In the genomic region with DNA sequence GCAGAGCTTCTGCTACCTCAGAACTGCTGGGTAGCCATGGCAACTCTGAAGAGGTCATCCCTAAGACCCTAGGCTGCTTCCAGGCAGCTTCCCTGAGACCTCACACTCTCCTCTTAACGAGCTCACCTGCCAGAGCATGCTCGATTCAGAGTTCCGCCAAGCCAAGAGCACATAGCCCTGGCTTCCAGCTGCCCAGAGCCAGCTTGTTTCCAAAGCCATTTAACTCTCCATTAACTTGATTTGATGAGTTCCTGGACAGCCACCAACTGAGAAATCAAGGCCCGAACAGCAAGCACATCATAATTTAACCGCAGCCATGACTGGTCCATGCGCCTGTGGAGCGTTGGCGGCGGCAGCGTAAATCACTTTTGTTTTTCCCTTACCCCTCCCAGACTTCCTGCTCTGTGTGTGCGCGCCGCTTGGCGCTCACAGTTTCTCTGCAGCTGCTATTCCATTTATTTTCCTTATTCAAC, we compare ENCODE assay signal across 8 mouse cellular contexts. TPM values are rescaled to one million over a fixed set of nuclear protein-coding genes. Genes with fewer than 3 reads are reported as not detected.
DNase-seq lines count a peak whose midpoint lies in the region; ATAC-seq lines count a peak whose summit lies in the region.

No protein-coding gene starts in this region.

- DNase-seq in ES-CJ7 (ENCODE audit: low read depth, low spot score): peak; percentile 54
- peak; percentile 44 to 64 for DNase-seq in adrenal gland, postnatal 36 days
- peak; percentile 12 to 24 for DNase-seq in kidney, adult 8-10 months
- DNase-seq in heart, adult 11 months: no peak

- no peaks in the 10 kb centered on the region for H3K36me3 ChIP-seq in forebrain, embryonic 16.5 days (ENCODE audit: control insufficient read depth, insufficient read depth)
- H3K36me3 ChIP-seq in liver, embryonic 12.5 days: no peaks in the 10 kb centered on the region
- H3K36me3 ChIP-seq in neural tube, embryonic 14.5 days (ENCODE audit: control insufficient read depth, insufficient read depth, low read length): no peaks in the 10 kb centered on the region

- peak; percentile 88 for ATAC-seq in forebrain, embryonic 16.5 days
- ATAC-seq in liver, embryonic 12.5 days: no peak
- ATAC-seq in neural tube, embryonic 14.5 days (ENCODE audit: low read depth): peak; percentile 84
- ATAC-seq in CD4-positive, CD25-positive, alpha-beta regulatory T cell, adult 4 months: no peak

- WGBS in forebrain, embryonic 16.5 days: 3% methylated on average over 14 of the region's 14 CpGs
- WGBS in liver, embryonic 12.5 days (ENCODE audit: insufficient replicate concordance): 63% methylated on average over 14 of the region's 14 CpGs
- WGBS in neural tube, embryonic 14.5 days: under 1% methylated on average over 14 of the region's 14 CpGs

- peak overlapping the region; percentile 63 for H3K4me2 ChIP-seq in forebrain, embryonic 16.5 days (ENCODE audit: low read length)
- peak overlapping the region; percentile 20; the same call in 1 of the 2 replicates for H3K4me2 ChIP-seq in liver, embryonic 12.5 days
- peak overlapping the region; percentile 37 for H3K4me2 ChIP-seq in neural tube, embryonic 14.5 days (ENCODE audit: low read depth, low read length)

- peak overlapping the region; percentile 64 for H3K27ac ChIP-seq in forebrain, embryonic 16.5 days (ENCODE audit: low read length)
- no peak overlapping the region for H3K27ac ChIP-seq in liver, embryonic 12.5 days
- H3K27ac ChIP-seq in neural tube, embryonic 14.5 days (ENCODE audit: low read depth, low read length): peak overlapping the region; percentile 80

- peak overlapping the region; percentile 30; the same call in 1 of the 2 replicates for H3K9ac ChIP-seq in forebrain, embryonic 16.5 days (replicated peaks; ENCODE audit: low read depth, low read length)
- no peak overlapping the region for H3K9ac ChIP-seq in liver, embryonic 12.5 days
- H3K9ac ChIP-seq in neural tube, embryonic 14.5 days (replicated peaks; ENCODE audit: low read depth, low read length): 0 out of 2 replicates have a peak overlapping the region, but pooled peaks have one; percentile 7

- peaks cover 29% of the 10 kb centered on the region for H3K4me1 ChIP-seq in forebrain, embryonic 16.5 days (replicated peaks; ENCODE audit: control insufficient read depth, insufficient read depth, low read length)
- 0 out of 2 replicates have a peak, but pooled peaks cover 3% of the 10 kb centered on the region for H3K4me1 ChIP-seq in liver, embryonic 12.5 days
- H3K4me1 ChIP-seq in neural tube, embryonic 14.5 days (ENCODE audit: control insufficient read depth, insufficient read depth, low read length): peaks cover 39% of the 10 kb centered on the region

- no peaks in the 10 kb centered on the region for H3K27me3 ChIP-seq in forebrain, embryonic 16.5 days (replicated peaks; ENCODE audit: control insufficient read depth, insufficient read depth, low read length)
- no peaks in the 10 kb centered on the region; the same call in 1 of the 2 replicates for H3K27me3 ChIP-seq in liver, embryonic 12.5 days (replicated peaks)
- no peaks in the 10 kb centered on the region for H3K27me3 ChIP-seq in neural tube, embryonic 14.5 days (ENCODE audit: control insufficient read depth, insufficient read depth, low read length)

- no peaks in the 10 kb centered on the region for H3K9me3 ChIP-seq in forebrain, embryonic 16.5 days (ENCODE audit: control insufficient read depth, low read length)
- H3K9me3 ChIP-seq in liver, embryonic 12.5 days (replicated peaks): no peaks in the 10 kb centered on the region
- H3K9me3 ChIP-seq in neural tube, embryonic 14.5 days (ENCODE audit: control insufficient read depth, low read length): no peaks in the 10 kb centered on the region

- H3K4me3 ChIP-seq in forebrain, embryonic 16.5 days (replicated peaks; ENCODE audit: low read length): peak overlapping the region; percentile 32
- no peak overlapping the region; the same call in 1 of the 2 replicates for H3K4me3 ChIP-seq in liver, embryonic 12.5 days
- peak overlapping the region; percentile 2; the same call in 1 of the 2 replicates for H3K4me3 ChIP-seq in neural tube, embryonic 14.5 days (ENCODE audit: low read depth, low read length)

RNA-seq across cellular contexts. Expression of a gene that starts 32.7 kb away (rescaled TPM):
- 10 to 100 TPM in 1 of 2 experiments, 1 to 10 TPM in 1; 5.6 to 12.9 TPM for total RNA-seq in adrenal gland, postnatal 36 days (2021)
- polyA plus RNA-seq in forebrain, embryonic 16.5 days (2015; fragmentation: Nextera tagmentation; extraction: Ambion mirVana): 33.1 and 44.3 TPM in 2 replicates
- polyA plus RNA-seq in liver, embryonic 12.5 days (2016; fragmentation: Nextera tagmentation; extraction: Ambion mirVana): 0.60 and 0.75 TPM in 2 replicates
- polyA plus RNA-seq in neural tube, embryonic 14.5 days (2014; fragmentation: Nextera tagmentation; extraction: Ambion mirVana): 33.4 and 33.8 TPM in 2 replicates
- polyA plus RNA-seq in CD4-positive, CD25-positive, alpha-beta regulatory T cell, adult 4 months (2017; shearing (Covaris generic)): under 1 TPM in 1 of 2 experiments, not detected in 1; 0.28 TPM

Comparison
In these comparisons a context has a peak if more than half of its experiments do, and no peak if none do; other contexts are left out.
1. ATAC-seq: peak in forebrain, embryonic 16.5 days (single experiment) and neural tube, embryonic 14.5 days (single experiment); none in liver, embryonic 12.5 days (single experiment) and CD4-positive, CD25-positive, alpha-beta regulatory T cell, adult 4 months (single experiment).
2. RNA of a gene that starts 32.7 kb away (polyA plus RNA-seq): 33.1 to 44.3 TPM in forebrain, embryonic 16.5 days and 33.4 to 33.8 TPM in neural tube, embryonic 14.5 days; 0.60 to 0.75 TPM in liver, embryonic 12.5 days and 0.28 TPM in CD4-positive, CD25-positive, alpha-beta regulatory T cell, adult 4 months; every median in the first group is over 10 times any median in the second.
3. Peak in every context shown above with its lines, with median percentiles within 50 percentile points of each other: H3K4me2 ChIP-seq.